Mouse (Mus musculus) thymus, postnatal 14 days (tissue): ENCODE measurements around the gene Pnliprp2.

ENCODE experiments used
- DNase-seq: peaks from one replicate; pipeline ENCODE4 v3.0.0; 2021

Pnliprp2 gene

GRCm38 (mm10) chr19:58805191-58805779, 45.8 kb downstream of the Pnliprp2 start:
- DNase-seq = no peak

GRCm38 (mm10) chr19:58806364-58806763, 46.8 kb downstream of the Pnliprp2 start:
- DNase-seq = peak; percentile 37

DNA sequence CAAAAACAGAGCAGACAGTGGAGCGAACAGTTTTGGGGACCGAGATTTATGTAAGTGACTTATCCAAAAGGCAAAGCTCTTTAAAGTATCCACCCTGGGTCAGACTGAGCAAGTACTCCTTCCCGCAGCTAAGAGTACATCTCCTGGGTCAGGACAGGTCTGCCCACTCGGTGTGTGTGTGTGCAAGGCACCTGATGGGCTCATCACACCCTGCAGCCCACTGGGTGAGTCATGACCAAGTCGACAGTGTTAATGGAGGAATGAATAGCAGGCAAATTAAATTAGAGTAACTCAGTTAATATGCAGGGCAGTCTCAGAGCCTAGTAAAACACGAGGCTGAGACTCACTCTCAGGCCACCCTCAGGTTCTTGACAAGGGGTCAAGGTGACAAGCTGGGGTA, 49.3 kb downstream of the Pnliprp2 start:
- no peak for DNase-seq

- DNase-seq = no peak
Observed at GRCm38 (mm10) chr19:58810536-58810935, 51.0 kb downstream of the Pnliprp2 start.

- no peak for DNase-seq
Observed at GRCm38 (mm10) chr19:58815179-58815922, 55.8 kb downstream of the Pnliprp2 start.

- no peak for DNase-seq
Observed at GRCm38 (mm10) chr19:58816453-58817041, 57.0 kb downstream of the Pnliprp2 start.

DNA sequence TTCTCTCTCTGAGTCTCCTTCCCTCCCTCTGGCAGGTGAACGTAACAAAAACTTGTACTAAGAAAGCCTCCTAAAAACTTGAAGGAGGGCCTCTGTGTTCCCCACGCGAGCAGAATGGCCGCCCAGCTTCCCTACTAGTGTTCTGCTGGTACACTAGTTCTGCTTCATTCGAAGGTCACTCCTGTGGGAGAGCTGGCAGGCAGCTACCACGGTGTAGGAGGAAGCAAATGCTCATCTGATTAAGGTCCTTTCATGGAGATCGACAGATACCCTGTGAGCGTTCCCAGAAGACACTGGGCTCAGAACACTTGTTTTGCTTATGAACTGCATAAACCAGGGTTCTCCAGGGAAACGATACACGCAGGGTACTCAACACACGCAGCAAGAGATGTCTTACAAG, 57.9 kb downstream of the Pnliprp2 start:
- no peak for DNase-seq

- DNase-seq = peak; percentile 13
Observed at GRCm38 (mm10) chr19:58818571-58819415, 59.3 kb downstream of the Pnliprp2 start.

DNA sequence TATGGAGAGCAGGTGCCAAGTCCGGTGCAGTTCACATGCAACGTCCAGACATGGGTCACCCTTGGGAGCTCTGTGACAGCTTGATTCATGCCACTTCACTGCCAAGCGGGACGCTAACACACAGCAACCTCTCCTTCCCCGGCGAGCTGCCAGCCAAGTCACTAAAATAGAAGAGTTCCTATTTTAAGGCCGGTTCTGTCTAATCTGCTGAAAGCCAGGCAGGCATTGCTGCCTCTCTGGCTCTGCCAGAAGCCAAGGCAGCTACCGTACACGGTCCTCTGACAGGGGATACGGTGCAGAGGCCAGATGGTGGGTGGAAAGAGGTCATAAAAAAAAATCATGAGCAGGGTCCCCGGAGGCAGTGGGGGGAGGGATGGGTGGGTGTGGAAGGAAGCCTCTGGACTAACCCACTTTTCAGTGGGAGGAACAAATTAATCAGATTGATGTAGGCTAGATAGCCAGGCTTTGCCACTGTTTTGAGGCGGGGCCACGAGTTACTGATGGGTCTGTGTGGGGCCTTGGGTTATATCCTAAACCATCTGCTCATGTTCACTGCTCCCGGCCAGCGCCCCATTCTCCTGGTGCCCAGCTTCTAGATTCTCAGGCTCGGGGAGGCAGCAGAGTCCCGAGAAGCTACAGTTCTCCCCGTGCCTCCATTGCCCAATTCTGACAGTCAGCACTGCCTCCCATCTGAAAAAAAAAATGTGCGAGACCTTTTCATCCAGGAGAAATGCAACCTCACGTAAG, 63.1 kb downstream of the Pnliprp2 start:
- DNase-seq = no peak

- DNase-seq = no peak
Observed at GRCm38 (mm10) chr19:58823301-58823700, 63.8 kb downstream of the Pnliprp2 start.

DNA sequence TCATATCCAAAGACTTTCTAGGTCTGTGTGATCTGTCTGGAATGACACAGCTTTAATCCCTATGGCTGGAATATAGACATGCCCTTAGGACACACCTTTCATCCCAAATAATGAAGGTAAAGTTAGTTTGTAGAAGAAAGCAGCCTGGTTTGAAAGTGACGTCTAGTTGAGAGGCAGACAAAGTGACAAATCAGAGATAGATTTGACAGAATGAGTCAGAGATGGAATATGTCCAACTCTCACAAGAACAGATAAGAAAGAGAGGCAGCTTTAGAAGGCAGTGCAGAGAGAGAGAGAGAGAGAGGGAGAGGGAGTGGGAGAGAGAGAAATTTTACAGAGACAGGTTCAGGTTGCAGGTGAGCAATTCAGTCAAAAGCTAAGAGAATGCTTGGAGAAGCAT, 64.8 kb downstream of the Pnliprp2 start:
- DNase-seq = no peak
